Mouse (Mus musculus) neural tube, postnatal 0 days (tissue): ENCODE measurements around the gene Pip5kl1. TPM values are rescaled to one million over a fixed set of nuclear protein-coding genes. Genes with fewer than 3 reads are reported as not detected.

Experiments
- polyA plus RNA-seq: library from polyadenylated mRNA; unstranded; fragments of >200 nt; fragmentation: Nextera tagmentation; extraction: Ambion mirVana; gene quantifications from 2 replicates; pipeline ENCODE4 v1.2.1, GENCODE M21; 2015

The Pip5kl1 gene
- polyA plus RNA-seq: 15.4 and 21.2 TPM in 2 replicates

DNA sequence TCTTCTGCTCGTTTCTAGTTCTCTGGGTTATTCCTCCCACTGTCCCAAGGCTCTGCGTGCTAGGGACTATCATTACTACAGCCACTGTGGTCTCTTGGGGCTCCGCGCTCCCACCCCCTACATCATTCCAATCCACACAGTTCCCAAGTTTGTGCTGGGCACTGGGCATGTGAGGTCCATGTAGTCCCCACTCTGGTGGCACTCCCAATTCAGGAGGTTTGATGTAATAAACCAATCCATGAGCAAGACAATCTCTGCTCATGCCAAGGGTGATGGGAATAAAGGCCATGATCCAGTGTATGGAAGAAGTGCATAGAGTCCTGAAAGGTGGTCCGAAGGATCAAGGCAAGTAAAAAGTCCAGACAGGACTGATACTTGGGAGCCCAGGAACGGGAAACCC is at the start of gene Pip5kl1:
Gene Pip5kl1, plus strand, starts transcription at position 301 of the 400 bp plus-strand sequence.

DNA sequence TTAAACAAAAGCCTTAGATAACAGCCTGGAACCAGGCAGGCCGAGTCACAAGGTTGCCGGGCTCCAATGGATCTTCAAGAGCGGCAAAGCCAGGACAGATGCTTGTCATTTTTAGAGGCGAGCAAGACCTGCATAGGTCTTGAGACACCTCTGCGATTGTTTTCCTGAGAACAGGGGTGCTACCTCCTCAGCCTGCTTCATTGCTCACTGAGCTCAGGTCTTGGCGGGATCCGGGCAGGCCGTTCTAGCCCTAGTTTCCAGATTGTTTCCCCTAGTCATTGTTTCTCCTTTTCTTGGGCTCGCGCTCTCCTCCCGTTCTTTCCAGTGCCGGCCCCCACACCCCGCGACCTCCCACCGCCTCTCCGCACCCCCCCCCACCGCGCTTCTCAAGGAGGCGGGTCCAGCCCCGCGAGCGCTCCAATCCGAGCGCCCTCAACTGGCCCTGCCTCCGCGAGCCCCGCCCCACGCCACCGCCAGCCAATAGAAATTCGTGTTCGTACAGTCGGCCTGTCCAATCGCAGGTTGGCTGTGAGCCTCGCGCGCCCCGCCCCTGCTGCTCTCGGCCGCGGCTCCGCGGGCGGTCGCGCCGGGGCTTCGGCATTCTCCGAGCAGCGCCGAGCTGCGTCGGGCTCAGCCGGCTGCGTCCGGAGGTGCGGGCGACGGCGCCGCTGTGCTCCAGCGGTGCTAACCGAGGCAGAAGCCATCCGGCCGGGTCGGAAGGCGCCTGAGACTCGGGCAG is 39.7 kb upstream of the Pip5kl1 start, which contains the start of gene Fam102a:
Gene Fam102a, plus strand, starts transcription at position 600 of the 739 bp plus-strand sequence.

DNA sequence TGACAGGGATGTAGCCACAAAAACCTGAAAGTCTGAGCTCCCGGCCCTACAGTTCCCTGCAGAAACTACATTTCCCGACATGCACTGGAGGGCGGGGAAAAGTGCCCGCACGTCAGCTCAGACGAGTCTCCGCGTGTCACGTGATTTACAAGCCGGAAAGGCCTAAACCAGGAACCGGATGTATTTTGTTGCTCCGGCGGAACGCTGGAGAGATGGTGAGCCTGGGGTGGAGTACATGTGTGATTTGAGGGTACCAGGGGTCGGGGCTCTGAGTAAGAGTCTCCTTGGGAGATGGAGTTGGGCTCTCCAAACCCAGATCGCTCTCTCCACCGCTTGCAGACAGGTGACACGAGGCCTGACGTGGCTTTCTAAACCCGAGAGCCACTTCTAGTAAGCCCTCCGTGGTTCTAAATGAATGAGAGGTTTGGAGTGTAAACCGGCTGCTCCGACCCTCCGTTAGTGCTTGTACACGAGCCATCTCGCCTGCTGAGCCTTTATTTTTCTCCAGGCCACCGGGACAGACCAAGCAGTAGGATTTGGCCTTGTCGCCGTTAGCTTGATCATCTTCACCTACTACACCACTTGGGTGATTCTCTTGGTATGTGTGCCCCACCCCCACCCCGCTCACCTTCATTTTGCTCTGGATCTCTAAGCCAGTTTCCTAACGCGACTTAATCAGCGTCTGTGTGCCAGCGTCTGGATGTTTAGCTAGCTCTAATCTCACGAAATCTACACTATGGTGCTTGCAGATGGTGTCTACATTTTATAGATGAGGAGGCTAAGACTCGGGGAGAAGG is 3.7 kb upstream of the Pip5kl1 start, which contains the start of gene Dpm2:
Gene Dpm2, plus strand, starts transcription at position 161 of the 797 bp plus-strand sequence.

GRCm38 (mm10) chr2:32575586-32576160 is 1.1 kb downstream of the Pip5kl1 start, which contains the start of gene 9430097D07Rik:
Gene 9430097D07Rik (minus strand): TSS chr2:32575684.

GRCm38 (mm10) chr2:32586871-32587351 is 12.3 kb downstream of the Pip5kl1 start, which contains the start of gene St6galnac4:
Gene St6galnac4 (plus strand): TSS chr2:32587095.

DNA sequence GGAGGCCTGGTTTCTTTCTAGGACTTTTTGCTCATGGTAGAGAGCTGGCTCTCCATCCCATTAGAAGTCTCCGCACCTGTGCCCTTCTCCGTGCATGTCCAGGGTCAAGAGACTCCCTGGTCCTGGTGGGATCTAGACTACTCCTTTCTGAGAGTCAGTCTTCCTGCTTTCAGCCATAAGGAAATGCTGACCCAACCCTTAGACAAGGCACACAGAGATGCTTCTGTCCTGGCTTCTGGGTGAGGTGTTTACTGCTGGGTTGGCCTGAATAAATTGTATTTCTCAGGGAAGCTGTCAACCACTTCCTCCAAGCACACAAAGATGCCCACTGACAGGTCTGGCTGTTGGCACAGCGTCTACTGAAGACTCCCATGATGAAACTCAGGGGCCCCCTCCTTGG is 24.8 kb downstream of the Pip5kl1 start, which contains the start of gene St6galnac6:
Gene St6galnac6, plus strand, starts transcription at position 301 of the 400 bp plus-strand sequence.

GRCm38 (mm10) chr2:32621517-32621859 is 46.9 kb downstream of the Pip5kl1 start, which contains the start of gene Ak1:
Gene Ak1 (plus strand): TSS chr2:32621758.

Other genes with a start within 250 kb of the Pip5kl1 start
- gene Ciz1, start 222.5 kb upstream of the Pip5kl1 start, polyA plus RNA-seq: 28.7 and 35.2 TPM in 2 replicates
- gene Dnm1, start 221.5 kb upstream of the Pip5kl1 start, polyA plus RNA-seq: 148 and 151 TPM in 2 replicates
- 300 and 324 TPM in 2 replicates for gene 1110008P14Rik, start 192.9 kb upstream of the Pip5kl1 start, polyA plus RNA-seq
- 1.2 and 2.4 TPM in 2 replicates for gene Lcn2, start 186.5 kb upstream of the Pip5kl1 start, polyA plus RNA-seq
- gene Ptges2, start 178.9 kb upstream of the Pip5kl1 start, polyA plus RNA-seq: 65.6 and 72.8 TPM in 2 replicates
- gene Naif1, start 124.3 kb upstream of the Pip5kl1 start, polyA plus RNA-seq: 3.4 and 4.1 TPM in 2 replicates
- 45.4 and 50.9 TPM in 2 replicates for gene Slc25a25, start 123.4 kb upstream of the Pip5kl1 start, polyA plus RNA-seq
- gene Fam102a, start 39.5 kb upstream of the Pip5kl1 start, polyA plus RNA-seq: 8.4 and 9.0 TPM in 2 replicates
- 146 and 153 TPM in 2 replicates for gene Dpm2, start 3.9 kb upstream of the Pip5kl1 start, polyA plus RNA-seq
- gene 9430097D07Rik, start 887 bp downstream of the Pip5kl1 start, polyA plus RNA-seq: 1.2 TPM in 2 replicates
- 43.1 and 45.8 TPM in 2 replicates for gene St6galnac4, start 12.3 kb downstream of the Pip5kl1 start, polyA plus RNA-seq
- 21.6 and 23.7 TPM in 2 replicates for gene St6galnac6, start 24.9 kb downstream of the Pip5kl1 start, polyA plus RNA-seq
- 109 and 116 TPM in 2 replicates for gene Ak1, start 47.0 kb downstream of the Pip5kl1 start, polyA plus RNA-seq
- 22.6 and 25.0 TPM in 2 replicates for gene Eng, start 71.8 kb downstream of the Pip5kl1 start, polyA plus RNA-seq
- 20.9 and 21.2 TPM in 2 replicates for gene Fpgs, start 129.3 kb downstream of the Pip5kl1 start, polyA plus RNA-seq
- 64.5 and 66.3 TPM in 2 replicates for gene Cdk9, start 138.3 kb downstream of the Pip5kl1 start, polyA plus RNA-seq
- 50.6 and 52.5 TPM in 2 replicates for gene Sh2d3c, start 146.3 kb downstream of the Pip5kl1 start, polyA plus RNA-seq
- gene 6330409D20Rik, start 166.2 kb downstream of the Pip5kl1 start, polyA plus RNA-seq: 3.0 and 4.6 TPM in 2 replicates
- gene Tor2a, start 182.4 kb downstream of the Pip5kl1 start, polyA plus RNA-seq: 52.3 and 58.5 TPM in 2 replicates
- gene Ttc16, start 200.8 kb downstream of the Pip5kl1 start, polyA plus RNA-seq: 0.48 and 0.62 TPM in 2 replicates
- gene Ptrh1, start 201.0 kb downstream of the Pip5kl1 start, polyA plus RNA-seq: 4.9 and 6.7 TPM in 2 replicates
- gene Cfap157, start 209.6 kb downstream of the Pip5kl1 start, polyA plus RNA-seq: 1.5 and 1.6 TPM in 2 replicates